Mouse (Mus musculus): Measurements from ENCODE around the gene Ror1.

Gene Ror1

GRCm38 (mm10) chr4:100160156-100160555 lies 64.6 kb downstream of the Ror1 start:
- DNase-seq (ENCODE audit: low read depth) = no peak

GRCm38 (mm10) chr4:100165790-100166189 lies 70.2 kb downstream of the Ror1 start:
- no peak for DNase-seq (ENCODE audit: low read depth)

GRCm38 (mm10) chr4:100166871-100167270 lies 71.3 kb downstream of the Ror1 start:
- no peak for DNase-seq (ENCODE audit: low read depth)

- DNase-seq (ENCODE audit: low read depth) = no peak
Measured at GRCm38 (mm10) chr4:100169683-100170082, 74.1 kb downstream of the Ror1 start.

- DNase-seq (ENCODE audit: low read depth) = peak; percentile 62
Measured at GRCm38 (mm10) chr4:100170161-100170650, 74.6 kb downstream of the Ror1 start.

GRCm38 (mm10) chr4:100170743-100171142 lies 75.2 kb downstream of the Ror1 start:
- no peak for DNase-seq (ENCODE audit: low read depth)

GRCm38 (mm10) chr4:100171483-100171898 lies 75.9 kb downstream of the Ror1 start:
- DNase-seq (ENCODE audit: low read depth) = no peak

- DNase-seq (ENCODE audit: low read depth) = no peak
Measured at GRCm38 (mm10) chr4:100175594-100175993, 80.0 kb downstream of the Ror1 start.

- no peak for DNase-seq (ENCODE audit: low read depth)
Measured at GRCm38 (mm10) chr4:100178316-100178715, 82.7 kb downstream of the Ror1 start.

- no peak for DNase-seq (ENCODE audit: low read depth)
Measured at GRCm38 (mm10) chr4:100181676-100182075, 86.1 kb downstream of the Ror1 start.

GRCm38 (mm10) chr4:100186781-100187180 lies 91.2 kb downstream of the Ror1 start:
- DNase-seq (ENCODE audit: low read depth) = no peak

- DNase-seq (ENCODE audit: low read depth) = no peak
Measured at GRCm38 (mm10) chr4:100187563-100188200, 92.1 kb downstream of the Ror1 start.

GRCm38 (mm10) chr4:100188201-100188699 lies 92.7 kb downstream of the Ror1 start:
- DNase-seq (ENCODE audit: low read depth) = peak; percentile 39

- no peak for DNase-seq (ENCODE audit: low read depth)
Measured at GRCm38 (mm10) chr4:100191483-100191882, 95.9 kb downstream of the Ror1 start.

- DNase-seq (ENCODE audit: low read depth) = no peak
Measured at GRCm38 (mm10) chr4:100194136-100194535, 98.5 kb downstream of the Ror1 start.

- no peak for DNase-seq (ENCODE audit: low read depth)
Measured at GRCm38 (mm10) chr4:100196255-100196793, 100.7 kb downstream of the Ror1 start.

- DNase-seq (ENCODE audit: low read depth) = no peak
Measured at GRCm38 (mm10) chr4:100198275-100198674, 102.7 kb downstream of the Ror1 start.

GRCm38 (mm10) chr4:100201322-100201721 lies 105.7 kb downstream of the Ror1 start:
- DNase-seq (ENCODE audit: low read depth) = no peak

- no peak for DNase-seq (ENCODE audit: low read depth)
Measured at GRCm38 (mm10) chr4:100203066-100203465, 107.5 kb downstream of the Ror1 start.

- DNase-seq (ENCODE audit: low read depth) = no peak
Measured at GRCm38 (mm10) chr4:100203688-100204087, 108.1 kb downstream of the Ror1 start.

- no peak for DNase-seq (ENCODE audit: low read depth)
Measured at GRCm38 (mm10) chr4:100204381-100204780, 108.8 kb downstream of the Ror1 start.

GRCm38 (mm10) chr4:100208081-100208480 lies 112.5 kb downstream of the Ror1 start:
- DNase-seq (ENCODE audit: low read depth) = no peak

- DNase-seq (ENCODE audit: low read depth) = no peak
Measured at GRCm38 (mm10) chr4:100209106-100209505, 113.5 kb downstream of the Ror1 start.

- DNase-seq (ENCODE audit: low read depth) = no peak
Measured at GRCm38 (mm10) chr4:100211331-100211730, 115.7 kb downstream of the Ror1 start.
